Mouse (Mus musculus): ENCODE measurements around the gene Pacsin1.

The Pacsin1 gene

DNA sequence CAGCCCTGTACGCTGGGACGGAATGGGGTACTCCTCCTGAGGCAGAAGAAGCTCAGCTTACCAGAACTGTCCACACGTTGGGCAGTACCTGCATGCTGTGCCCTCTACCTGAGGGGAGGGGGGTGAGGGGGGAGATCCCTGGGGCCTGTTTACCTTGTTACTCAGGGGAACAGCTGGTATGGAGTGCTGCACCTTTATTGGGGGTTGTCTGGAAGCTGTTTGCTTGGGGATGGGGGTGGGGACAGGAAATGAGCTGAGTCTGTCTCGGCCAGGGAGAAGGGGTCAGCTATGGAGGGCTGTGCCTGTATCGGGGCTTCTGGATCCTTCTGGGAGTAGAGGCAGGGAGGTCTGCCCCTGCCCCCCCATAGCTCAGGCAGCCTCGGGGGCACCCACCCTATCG lies 71.2 kb downstream of the Pacsin1 start:
- DNase-seq = no peak

- no peak for DNase-seq
Measured at GRCm38 (mm10) chr17:27728770-27729169, 73.5 kb downstream of the Pacsin1 start, which contains the start of gene Spdef. Spdef (minus strand) TSS chr17:27728955.

GRCm38 (mm10) chr17:27732152-27732551 lies 76.8 kb downstream of the Pacsin1 start:
- no peak for DNase-seq

GRCm38 (mm10) chr17:27732694-27733093 lies 77.4 kb downstream of the Pacsin1 start:
- no peak for DNase-seq

GRCm38 (mm10) chr17:27734344-27735073 lies 79.2 kb downstream of the Pacsin1 start:
- DNase-seq = no peak

GRCm38 (mm10) chr17:27740961-27741360 lies 85.7 kb downstream of the Pacsin1 start:
- no peak for DNase-seq

DNA sequence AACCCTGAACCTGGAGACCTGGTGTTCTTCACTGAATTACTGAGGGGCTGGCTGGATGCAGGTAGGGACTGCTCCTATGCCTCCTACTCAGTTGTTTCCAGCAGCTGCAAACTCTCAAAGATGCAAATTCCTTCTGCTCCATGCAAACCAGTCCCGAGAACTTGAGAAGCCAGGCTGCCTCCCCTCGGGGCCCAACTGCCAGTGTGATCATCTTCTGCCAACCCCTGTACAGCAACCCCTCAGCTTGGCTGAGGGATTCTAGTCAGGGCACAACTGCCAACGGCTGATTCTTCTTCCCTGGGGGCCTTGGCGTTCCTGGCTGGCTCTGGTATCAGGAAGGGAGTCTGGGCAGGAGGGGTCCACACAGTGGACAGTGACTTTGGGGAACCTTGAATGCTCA lies 91.1 kb downstream of the Pacsin1 start:
- DNase-seq = no peak

- no peak for DNase-seq
Measured at GRCm38 (mm10) chr17:27748123-27748522, 92.8 kb downstream of the Pacsin1 start.

DNA sequence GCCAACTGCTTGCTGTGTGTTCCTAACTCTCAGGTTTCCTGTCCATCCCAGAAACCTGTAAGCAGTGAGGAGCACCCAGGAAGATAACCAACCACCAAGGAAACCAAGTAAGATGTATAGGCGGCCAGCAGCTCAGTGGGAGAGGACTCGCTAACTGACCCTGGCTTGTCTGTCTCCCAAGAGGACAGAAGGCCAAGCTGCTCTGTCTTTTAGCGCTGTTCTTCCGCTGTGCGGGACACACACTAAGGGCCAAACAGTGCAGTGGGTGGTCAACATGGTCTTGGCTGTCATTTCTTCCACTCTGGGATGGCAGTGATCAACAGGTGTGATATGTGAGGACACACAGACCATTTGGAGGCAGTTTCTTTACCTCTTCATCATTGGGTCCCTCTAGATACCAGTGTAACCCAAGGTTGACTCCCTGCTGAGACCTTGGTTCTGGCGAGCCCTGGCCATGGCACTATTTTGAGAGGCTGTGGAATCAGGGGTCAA lies 95.2 kb downstream of the Pacsin1 start:
- DNase-seq = no peak

GRCm38 (mm10) chr17:27751314-27752202 lies 96.2 kb downstream of the Pacsin1 start:
- no peak for DNase-seq

GRCm38 (mm10) chr17:27760169-27760568 lies 104.9 kb downstream of the Pacsin1 start:
- no peak for DNase-seq

All from kidney, adult 18-20 months (tissue).